Mouse (Mus musculus) thymus, adult 2 months (tissue): ENCODE measurements around the gene Abhd17b. TPM values are rescaled to one million over a fixed set of nuclear protein-coding genes. Genes with fewer than 3 reads are reported as not detected.
"Not testable (repeated sequence)": the region's sequence is repeated elsewhere in the genome, so short reads cannot be mapped to it uniquely, and the experiment has no call there.

Experiments used
- DNase-seq: peaks from one replicate; pipeline ENCODE4 v3.0.0; 2021
- H3K27ac ChIP-seq: fragments of 200-500 bp; 2 replicates; pipeline ENCODE4 v1.5.1; 2012; ENCODE audit warnings: low read length, control low read depth; ENCODE audit not compliant: control insufficient read depth, insufficient read depth
- H3K27me3 ChIP-seq: fragments of 200-500 bp; 2 replicates; pipeline ENCODE4 v1.6.1; 2012; ENCODE audit warnings: mild to moderate bottlenecking, low read length, moderate library complexity, mixed read lengths; ENCODE audit not compliant: control insufficient read depth, insufficient read depth
- H3K36me3 ChIP-seq: fragments of 200-500 bp; 2 replicates; pipeline ENCODE4 v1.6.1; 2012; ENCODE audit warnings: mild to moderate bottlenecking, low read length, moderate library complexity; ENCODE audit not compliant: control insufficient read depth, insufficient read depth
- H3K4me1 ChIP-seq: fragments of 200-500 bp; replicated peaks from 2 replicates; pipeline ENCODE4 v1.6.1; 2012; ENCODE audit warnings: low read length; ENCODE audit not compliant: control insufficient read depth, insufficient read depth
- H3K4me3 ChIP-seq: fragments of 200-500 bp; 2 replicates; pipeline ENCODE4 v1.5.1; 2012; ENCODE audit warnings: mild to moderate bottlenecking, low read length, control low read depth, moderate library complexity; ENCODE audit not compliant: control insufficient read depth, insufficient read depth
- CTCF ChIP-seq: fragments of 200-500 bp; IDR thresholded peaks from 2 replicates; pipeline ENCODE4 v1.5.1; 2012; ENCODE audit warnings: mild to moderate bottlenecking, control low read depth, low read length, moderate library complexity, borderline replicate concordance; ENCODE audit not compliant: control insufficient read depth, poor library complexity, insufficient read depth; ENCODE audit errors: extremely low read depth
- POLR2A ChIP-seq: fragments of 200-500 bp; IDR thresholded peaks from 2 replicates; pipeline ENCODE4 v1.6.1; 2012; ENCODE audit warnings: mild to moderate bottlenecking, low read length, control low read depth, moderate library complexity; ENCODE audit not compliant: control insufficient read depth, poor library complexity, insufficient read depth; ENCODE audit errors: extremely low read depth
- WGBS: fragments of 180-500 bp; shearing (Covaris S2); methylation state at CpG from one replicate; pipeline ENCODE4 v1.1.7; 2018; 5-methylcytosine and 5-hydroxymethylcytosine counted together
- polyA plus RNA-seq: library from polyadenylated mRNA; depleted of rRNA; stranded (reverse); fragments of >200 nt; gene quantifications from 2 replicates; pipeline ENCODE4 v1.2.3, GENCODE M21; 2012

Gene Abhd17b
- polyA plus RNA-seq, 1 experiment, result 8.2 TPM

DNA sequence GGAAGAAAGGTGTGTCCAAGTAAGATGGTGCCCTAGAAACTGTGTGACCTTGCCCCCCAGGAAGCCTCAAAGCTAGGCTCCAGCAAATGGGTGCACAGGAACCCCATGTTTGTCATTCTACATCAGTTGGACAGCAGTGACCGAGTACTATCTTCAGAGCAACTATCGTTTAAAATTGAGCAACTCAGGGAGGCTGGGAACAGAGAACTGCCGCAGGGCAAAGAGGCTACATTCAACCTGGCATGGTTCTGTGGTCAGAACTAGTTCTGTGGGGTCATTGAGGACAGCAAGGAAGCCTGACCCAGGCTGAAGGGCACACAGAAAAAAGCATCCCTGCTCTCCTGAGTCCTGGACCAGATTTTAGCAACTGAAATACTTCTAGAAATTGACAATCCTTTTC is 37.2 kb upstream of the Abhd17b start:
- H3K4me3 ChIP-seq, result no peak overlapping the region

GRCm38 (mm10) chr19:21623410-21624147 is 29.4 kb upstream of the Abhd17b start:
- TF ChIP-seq CTCF, result no peak
- TF ChIP-seq POLR2A, result no peak
- no peak for DNase-seq

More for the DNA sequence above, 37.2 kb upstream of the Abhd17b start:
- Histone ChIP-seq H3K27ac (no peak overlapping the region), H3K36me3 (no peaks in the 10 kb centered on the region), H3K27me3 (no peaks in the 10 kb centered on the region), H3K4me1 (peaks cover 6% of the 10 kb centered on the region)
- no peak for DNase-seq
- TF ChIP-seq CTCF (no peak), POLR2A (no peak)
- WGBS, result 94% methylated on average over 3 of the region's 3 CpGs

DNA sequence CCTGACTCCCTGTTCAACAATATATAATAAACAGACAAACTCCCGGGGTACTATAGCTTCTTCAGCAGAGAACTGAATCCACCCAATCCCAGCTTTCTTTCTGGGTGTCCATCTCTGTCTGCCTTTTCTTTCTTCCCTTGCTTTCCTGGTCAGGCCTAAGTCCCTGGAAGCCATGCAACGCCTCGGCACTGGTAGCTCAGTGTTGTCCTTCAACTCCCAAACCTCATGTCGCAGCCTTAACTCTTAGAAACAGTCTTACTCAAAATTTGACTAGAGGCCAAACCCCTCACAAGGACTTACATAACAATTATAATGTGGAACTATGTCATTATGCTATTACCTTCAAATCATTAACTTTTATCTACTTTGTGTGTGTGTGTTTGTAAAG is 28.8 kb upstream of the Abhd17b start:
- 95% methylated on average over 4 of the region's 4 CpGs for WGBS
- TF ChIP-seq CTCF, result no peak
- no peak for TF ChIP-seq POLR2A
- H3K4me1 ChIP-seq, result peaks cover 7% of the 10 kb centered on the region
- no peaks in the 10 kb centered on the region for H3K36me3 ChIP-seq
- no peak overlapping the region for H3K27ac ChIP-seq
- H3K27me3 ChIP-seq, result no peaks in the 10 kb centered on the region
- DNase-seq, result no peak
- H3K4me3 ChIP-seq, result no peak overlapping the region

More at GRCm38 (mm10) chr19:21623410-21624147, 29.4 kb upstream of the Abhd17b start:
- no peak overlapping the region for H3K4me3 ChIP-seq
- no peaks in the 10 kb centered on the region for H3K27me3 ChIP-seq
- H3K4me1 ChIP-seq, result peaks cover 7% of the 10 kb centered on the region
- no peaks in the 10 kb centered on the region for H3K36me3 ChIP-seq
- WGBS, result 72% methylated on average over 3 of the region's 3 CpGs
- H3K27ac ChIP-seq, result no peak overlapping the region

- H3K27ac ChIP-seq, result no peak overlapping the region
These were observed 26.6 kb upstream of the Abhd17b start for GRCm38 (mm10) chr19:21626271-21626988.

DNA sequence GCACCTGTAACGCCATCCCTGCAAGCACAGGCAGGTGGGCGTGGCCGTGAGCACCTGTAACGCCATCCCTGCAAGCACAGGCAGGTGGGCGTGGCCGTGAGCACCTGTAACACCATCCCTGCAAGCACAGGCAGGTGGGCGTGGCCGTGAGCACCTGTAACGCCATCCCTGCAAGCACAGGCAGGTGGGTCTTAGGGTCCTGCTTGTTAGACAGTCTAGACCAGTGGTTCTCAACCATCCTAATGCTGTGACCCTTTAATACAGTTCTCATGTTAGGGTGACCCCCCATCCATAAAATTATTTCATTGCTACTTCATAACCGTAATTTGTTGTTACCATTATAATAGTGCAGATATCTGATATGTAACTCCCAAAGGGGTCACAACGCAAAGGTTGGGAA is 24.5 kb upstream of the Abhd17b start:
- DNase-seq, H3K36me3 ChIP-seq, H3K27ac ChIP-seq, H3K4me3 ChIP-seq, H3K27me3 ChIP-seq: not testable (repeated sequence)
- peaks cover 14% of the 10 kb centered on the region for H3K4me1 ChIP-seq
- 98% methylated on average over 8 of the region's 11 CpGs for WGBS

More at GRCm38 (mm10) chr19:21626271-21626988, 26.6 kb upstream of the Abhd17b start:
- DNase-seq, result no peak
- Histone ChIP-seq H3K36me3 (no peaks in the 10 kb centered on the region), H3K4me1 (peaks cover 16% of the 10 kb centered on the region), H3K4me3 (no peak overlapping the region), H3K27me3 (no peaks in the 10 kb centered on the region)
- TF ChIP-seq CTCF, result no peak
- no peak for TF ChIP-seq POLR2A
- WGBS, result 95% methylated on average over 6 of the region's 6 CpGs

GRCm38 (mm10) chr19:21629030-21629429 is 24.0 kb upstream of the Abhd17b start:
- no peak overlapping the region for H3K4me3 ChIP-seq
- DNase-seq, result no peak
- no peaks in the 10 kb centered on the region for H3K36me3 ChIP-seq
- WGBS, result 98% methylated on average over 1 of the region's 1 CpGs
- no peak overlapping the region for H3K27ac ChIP-seq
- TF ChIP-seq CTCF (no peak), POLR2A (no peak)
- H3K27me3 ChIP-seq, result no peaks in the 10 kb centered on the region
- H3K4me1 ChIP-seq, result peaks cover 11% of the 10 kb centered on the region
